Comparison of ENCODE assay signal across 8 mouse cellular contexts in the genomic region with DNA sequence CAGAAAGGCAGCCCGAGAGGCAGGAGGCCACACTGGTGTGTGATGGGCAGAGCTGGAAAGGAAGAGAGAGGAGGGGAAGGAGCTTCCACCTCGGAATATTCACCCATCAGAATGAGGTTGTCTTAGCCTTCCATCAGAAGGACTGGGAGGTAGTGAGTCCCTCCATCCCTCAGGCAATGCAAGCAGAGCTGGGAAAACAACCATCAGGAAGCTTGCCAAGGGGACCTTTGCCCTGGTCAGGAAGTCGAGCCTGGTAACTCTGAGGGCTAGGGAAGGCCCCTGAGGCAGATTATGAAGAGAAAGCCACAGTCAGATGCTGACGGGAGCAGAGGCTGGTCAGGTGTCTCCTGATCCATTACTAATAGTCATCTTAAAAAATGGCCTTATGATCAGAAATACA. TPM values are rescaled to one million over a fixed set of nuclear protein-coding genes. Genes with fewer than 3 reads are reported as not detected.
DNase-seq lines count a peak whose midpoint lies in the region; ATAC-seq and TF ChIP-seq lines count a peak whose summit lies in the region.

No protein-coding gene starts in this region.

- no peaks in the 10 kb centered on the region for H3K27me3 ChIP-seq in forebrain, embryonic 12.5 days
- H3K27me3 ChIP-seq in forebrain, embryonic 11.5 days (ENCODE audit: control insufficient read depth, insufficient read depth, low read length) = no peaks in the 10 kb centered on the region
- no peaks in the 10 kb centered on the region for H3K27me3 ChIP-seq in midbrain, embryonic 12.5 days
- H3K27me3 ChIP-seq in midbrain, embryonic 16.5 days (ENCODE audit: control insufficient read depth, insufficient read depth, low read depth, low read length) = no peaks in the 10 kb centered on the region
- no peaks in the 10 kb centered on the region for H3K27me3 ChIP-seq in stomach, postnatal 0 days (ENCODE audit: control insufficient read depth, insufficient read depth, low read length)

- no peak overlapping the region for H3K4me3 ChIP-seq in forebrain, embryonic 12.5 days (replicated peaks)
- H3K4me3 ChIP-seq in forebrain, embryonic 11.5 days (ENCODE audit: low read depth, low read length) = no peak overlapping the region
- no peak overlapping the region for H3K4me3 ChIP-seq in midbrain, embryonic 12.5 days
- no peak overlapping the region for H3K4me3 ChIP-seq in midbrain, embryonic 16.5 days (ENCODE audit: low read depth, low read length)
- H3K4me3 ChIP-seq in stomach, postnatal 0 days (ENCODE audit: low read depth, low read length) = no peak overlapping the region

- no peaks in the 10 kb centered on the region for H3K9me3 ChIP-seq in forebrain, embryonic 12.5 days
- no peaks in the 10 kb centered on the region for H3K9me3 ChIP-seq in forebrain, embryonic 11.5 days (ENCODE audit: control insufficient read depth, low read length)
- H3K9me3 ChIP-seq in midbrain, embryonic 12.5 days = no peaks in the 10 kb centered on the region
- no peaks in the 10 kb centered on the region for H3K9me3 ChIP-seq in midbrain, embryonic 16.5 days (replicated peaks; ENCODE audit: control insufficient read depth, low read length, poor library complexity, severe bottlenecking)
- no peaks in the 10 kb centered on the region for H3K9me3 ChIP-seq in stomach, postnatal 0 days (ENCODE audit: control insufficient read depth, low read length)

- no peak for TF ChIP-seq CTCF in stomach, postnatal 0 days (IDR thresholded peaks at IDR 0.05; ENCODE audit: low read depth)

- WGBS in forebrain, embryonic 12.5 days = 52% methylated on average over 4 of the region's 4 CpGs
- 48% methylated on average over 4 of the region's 4 CpGs for WGBS in forebrain, embryonic 11.5 days
- WGBS in midbrain, embryonic 12.5 days = 50% methylated on average over 4 of the region's 4 CpGs
- 44% methylated on average over 4 of the region's 4 CpGs for WGBS in midbrain, embryonic 16.5 days
- WGBS in stomach, postnatal 0 days = 22% methylated on average over 4 of the region's 4 CpGs

- no peak for DNase-seq in forebrain, embryonic 11.5 days (ENCODE audit: low spot score)
- peak; percentile 58 for DNase-seq in kidney, postnatal 14 days
- DNase-seq in stomach, postnatal 0 days (ENCODE audit: low spot score) = no peak
- no peak for DNase-seq in yolk sac, embryonic 10.5 days (ENCODE audit: low spot score)

- no peaks in the 10 kb centered on the region for H3K36me3 ChIP-seq in forebrain, embryonic 12.5 days (replicated peaks)
- no peaks in the 10 kb centered on the region for H3K36me3 ChIP-seq in forebrain, embryonic 11.5 days (ENCODE audit: control insufficient read depth, insufficient read depth, low read length)
- no peaks in the 10 kb centered on the region for H3K36me3 ChIP-seq in midbrain, embryonic 12.5 days
- H3K36me3 ChIP-seq in midbrain, embryonic 16.5 days (ENCODE audit: control insufficient read depth, insufficient read depth, low read length) = no peaks in the 10 kb centered on the region
- no peaks in the 10 kb centered on the region for H3K36me3 ChIP-seq in stomach, postnatal 0 days (ENCODE audit: control insufficient read depth, insufficient read depth, low read length)

- no peak overlapping the region for H3K4me2 ChIP-seq in forebrain, embryonic 12.5 days
- no peak overlapping the region for H3K4me2 ChIP-seq in forebrain, embryonic 11.5 days (ENCODE audit: low read depth, low read length, severe bottlenecking)
- no peak overlapping the region for H3K4me2 ChIP-seq in midbrain, embryonic 12.5 days (replicated peaks)
- H3K4me2 ChIP-seq in midbrain, embryonic 16.5 days (ENCODE audit: low read length) = no peak overlapping the region
- H3K4me2 ChIP-seq in stomach, postnatal 0 days (replicated peaks; ENCODE audit: low read depth) = no peak overlapping the region

- H3K27ac ChIP-seq in forebrain, embryonic 12.5 days = peak overlapping the region; percentile 10; the same call in 1 of the 2 replicates
- no peak overlapping the region for H3K27ac ChIP-seq in forebrain, embryonic 11.5 days (ENCODE audit: low read depth, low read length)
- peak overlapping the region; percentile 46 for H3K27ac ChIP-seq in midbrain, embryonic 12.5 days (replicated peaks)
- no peak overlapping the region for H3K27ac ChIP-seq in midbrain, embryonic 16.5 days (ENCODE audit: low read length)
- 0 out of 2 replicates have a peak overlapping the region, but pooled peaks have one; percentile 58 for H3K27ac ChIP-seq in stomach, postnatal 0 days (replicated peaks)

- H3K9ac ChIP-seq in forebrain, embryonic 12.5 days = no peak overlapping the region
- no peak overlapping the region for H3K9ac ChIP-seq in forebrain, embryonic 11.5 days (ENCODE audit: low read length)
- H3K9ac ChIP-seq in midbrain, embryonic 12.5 days (replicated peaks) = no peak overlapping the region
- no peak overlapping the region for H3K9ac ChIP-seq in midbrain, embryonic 16.5 days (ENCODE audit: low read depth, low read length)
- no peak overlapping the region; the same call in 1 of the 2 replicates for H3K9ac ChIP-seq in stomach, postnatal 0 days (ENCODE audit: low read length)

- no peak for ATAC-seq in forebrain, embryonic 12.5 days (ENCODE audit: low FRiP score)
- ATAC-seq in forebrain, embryonic 11.5 days (replicated peaks; ENCODE audit: low FRiP score) = no peak
- no peak for ATAC-seq in midbrain, embryonic 12.5 days (ENCODE audit: low FRiP score, low read depth)
- ATAC-seq in midbrain, embryonic 16.5 days = no peak
- peak; percentile 9; the same call in 1 of the 2 replicates for ATAC-seq in stomach, postnatal 0 days (ENCODE audit: low FRiP score, low TSS enrichment)
- no peak for ATAC-seq in megakaryocyte-erythroid progenitor cell, adult 5-6 weeks (replicated peaks; ENCODE audit: low FRiP score, low TSS enrichment, poor library complexity, severe bottlenecking)

- TF ChIP-seq EP300 in stomach, postnatal 0 days (optimal IDR thresholded peaks at IDR 0.05) = no peak

- H3K4me1 ChIP-seq in forebrain, embryonic 12.5 days = peaks cover 13% of the 10 kb centered on the region
- H3K4me1 ChIP-seq in forebrain, embryonic 11.5 days (replicated peaks; ENCODE audit: control insufficient read depth, insufficient read depth, low read length) = no peaks in the 10 kb centered on the region
- peaks cover 10% of the 10 kb centered on the region; the same call in 1 of the 2 replicates for H3K4me1 ChIP-seq in midbrain, embryonic 12.5 days
- peaks cover 6% of the 10 kb centered on the region; the same call in 1 of the 2 replicates for H3K4me1 ChIP-seq in midbrain, embryonic 16.5 days (ENCODE audit: control insufficient read depth, insufficient read depth, low read length)
- peaks cover 9% of the 10 kb centered on the region for H3K4me1 ChIP-seq in stomach, postnatal 0 days (replicated peaks; ENCODE audit: control insufficient read depth, insufficient read depth)

RNA-seq across cellular contexts. Expression of a gene that starts 31.7 kb away (rescaled TPM):
- polyA plus RNA-seq in forebrain, embryonic 12.5 days (2016; fragmentation: Nextera tagmentation; extraction: Ambion mirVana) = 32.4 and 35.6 TPM in 2 replicates
- 34.8 and 38.4 TPM in 2 replicates for polyA plus RNA-seq in forebrain, embryonic 11.5 days (2014; fragmentation: Nextera tagmentation; extraction: Ambion mirVana)
- polyA plus RNA-seq in midbrain, embryonic 12.5 days (2016; fragmentation: Nextera tagmentation; extraction: Ambion mirVana) = 28.7 and 29.7 TPM in 2 replicates
- 29.6 and 40.3 TPM in 2 replicates for polyA plus RNA-seq in midbrain, embryonic 16.5 days (2015; fragmentation: Nextera tagmentation; extraction: Ambion mirVana)
- polyA plus RNA-seq in stomach, postnatal 0 days (2015; fragmentation: Nextera tagmentation; extraction: Ambion mirVana) = 66.1 and 74.6 TPM in 2 replicates
- total RNA-seq in megakaryocyte-erythroid progenitor cell, adult 5-6 weeks (2014; fragmentation: Nextera tagmentation) = 142 and 159 TPM in 2 replicates
- 42.9 and 55.8 TPM in 2 replicates for total RNA-seq in megakaryocyte-erythroid progenitor cell, adult 5-6 weeks (2017)

RNA-seq across cellular contexts. Expression of a gene that starts 43.1 kb away (rescaled TPM):
- 12.3 and 14.2 TPM in 2 replicates for polyA plus RNA-seq in forebrain, embryonic 12.5 days (2016; fragmentation: Nextera tagmentation; extraction: Ambion mirVana)
- polyA plus RNA-seq in forebrain, embryonic 11.5 days (2014; fragmentation: Nextera tagmentation; extraction: Ambion mirVana) = 12.8 and 15.2 TPM in 2 replicates
- polyA plus RNA-seq in midbrain, embryonic 12.5 days (2016; fragmentation: Nextera tagmentation; extraction: Ambion mirVana) = 17.7 and 20.7 TPM in 2 replicates
- 11.0 and 12.2 TPM in 2 replicates for polyA plus RNA-seq in midbrain, embryonic 16.5 days (2015; fragmentation: Nextera tagmentation; extraction: Ambion mirVana)
- 11.3 and 11.9 TPM in 2 replicates for polyA plus RNA-seq in stomach, postnatal 0 days (2015; fragmentation: Nextera tagmentation; extraction: Ambion mirVana)
- total RNA-seq in megakaryocyte-erythroid progenitor cell, adult 5-6 weeks (2014; fragmentation: Nextera tagmentation) = 1.3 and 1.4 TPM in 2 replicates
- 0.91 and 1.4 TPM in 2 replicates for total RNA-seq in megakaryocyte-erythroid progenitor cell, adult 5-6 weeks (2017)

Comparison
In these comparisons a context has a peak if more than half of its experiments do, and no peak if none do; other contexts are left out.
1. H3K27ac ChIP-seq: peak in forebrain, embryonic 12.5 days (single experiment), midbrain, embryonic 12.5 days (single experiment) and stomach, postnatal 0 days (single experiment); none in forebrain, embryonic 11.5 days (single experiment) and midbrain, embryonic 16.5 days (single experiment).